17 mouse cellular contexts compared by ENCODE assay signal in genomic region chr15:91735216-91735922, GRCm38 (mm10).
A peak's percentile ranks its signal among the peaks of the same experiment; 100 is the strongest.
DNase-seq lines count a peak whose midpoint lies in the region; ATAC-seq and TF ChIP-seq lines count a peak whose summit lies in the region.
"Had no signal": no experiment of that assay in that cellular context is flagged by ENCODE, and none has a peak within 500 bp of the region (broad histone marks: within the 10 kb centered on the region; RNA-seq: fewer than 3 reads in every experiment).

No protein-coding gene starts in this region.

- DNase-seq in heart, postnatal 14 days = no peak
- DNase-seq in hindbrain, embryonic 11.5 days (ENCODE audit: low spot score) = peak; percentile 15
- peak; percentile 90 for DNase-seq in R1 (ENCODE audit: low read depth, low spot score)
- peak; percentile 16 for DNase-seq in hindbrain, postnatal 0 days (ENCODE audit: low spot score)
- no peak for DNase-seq in cerebellum, postnatal 4 days (ENCODE audit: low spot score in 2 of 2)
- DNase-seq in lung, postnatal 10 days = no peak
- DNase-seq: cerebellum, adult 9-10 months; gastrocnemius, postnatal 25 days; kidney, adult 9 months; lung, postnatal 36 days; right cerebral cortex, adult 18-20 months had no signal

- no peak for TF ChIP-seq CTCF in hindbrain, postnatal 0 days (IDR thresholded peaks at IDR 0.05; ENCODE audit: low read depth)

- no peaks in the 10 kb centered on the region for H3K4me1 ChIP-seq in heart, embryonic 11.5 days (ENCODE audit: control insufficient read depth, insufficient read depth, low read length)
- no peaks in the 10 kb centered on the region for H3K4me1 ChIP-seq in hindbrain, embryonic 11.5 days (replicated peaks; ENCODE audit: control insufficient read depth, insufficient read depth, low read length)
- no peaks in the 10 kb centered on the region for H3K4me1 ChIP-seq in hindbrain, embryonic 12.5 days
- H3K4me1 ChIP-seq in hindbrain, postnatal 0 days (ENCODE audit: insufficient read depth, low read length) = no peaks in the 10 kb centered on the region
- H3K4me1 ChIP-seq: forebrain, embryonic 13.5 days; limb, embryonic 15.5 days; midbrain, embryonic 10.5 days had no signal

- H3K9ac ChIP-seq in heart, embryonic 11.5 days (ENCODE audit: low read depth, low read length) = no peak overlapping the region
- no peak overlapping the region for H3K9ac ChIP-seq in hindbrain, embryonic 11.5 days (ENCODE audit: low read depth, low read length)
- no peak overlapping the region for H3K9ac ChIP-seq in hindbrain, embryonic 12.5 days
- no peak overlapping the region for H3K9ac ChIP-seq in hindbrain, postnatal 0 days (replicated peaks; ENCODE audit: low read length)
- H3K9ac ChIP-seq: forebrain, embryonic 13.5 days; limb, embryonic 15.5 days had no signal

- H3K27ac ChIP-seq in heart, embryonic 11.5 days (ENCODE audit: low read depth, low read length) = no peak overlapping the region
- no peak overlapping the region for H3K27ac ChIP-seq in hindbrain, embryonic 11.5 days (ENCODE audit: low read depth, low read length)
- H3K27ac ChIP-seq in hindbrain, embryonic 12.5 days = no peak overlapping the region
- H3K27ac ChIP-seq in hindbrain, postnatal 0 days = no peak overlapping the region
- H3K27ac ChIP-seq: forebrain, embryonic 13.5 days; limb, embryonic 15.5 days; midbrain, embryonic 10.5 days had no signal

- H3K27me3 ChIP-seq in heart, embryonic 11.5 days (ENCODE audit: control insufficient read depth, insufficient read depth, low read length) = no peaks in the 10 kb centered on the region
- no peaks in the 10 kb centered on the region for H3K27me3 ChIP-seq in hindbrain, embryonic 11.5 days (ENCODE audit: control insufficient read depth, insufficient read depth, low read length)
- H3K27me3 ChIP-seq in hindbrain, embryonic 12.5 days = no peaks in the 10 kb centered on the region
- no peaks in the 10 kb centered on the region for H3K27me3 ChIP-seq in hindbrain, postnatal 0 days (ENCODE audit: insufficient read depth, low read length)
- H3K27me3 ChIP-seq: forebrain, embryonic 13.5 days; limb, embryonic 15.5 days; Patski had no signal

- 56% methylated on average over 14 of the region's 14 CpGs for WGBS in heart, embryonic 11.5 days (ENCODE audit: insufficient replicate concordance)
- WGBS in hindbrain, embryonic 11.5 days = 52% methylated on average over 14 of the region's 14 CpGs
- 58% methylated on average over 14 of the region's 14 CpGs for WGBS in hindbrain, embryonic 12.5 days
- 61% methylated on average over 14 of the region's 14 CpGs for WGBS in hindbrain, postnatal 0 days

- peak overlapping the region; percentile 5; the same call in 1 of the 2 replicates for H3K4me2 ChIP-seq in heart, embryonic 11.5 days
- H3K4me2 ChIP-seq in hindbrain, embryonic 11.5 days (replicated peaks; ENCODE audit: low read depth, low read length) = no peak overlapping the region; the same call in 1 of the 2 replicates
- H3K4me2 ChIP-seq in hindbrain, embryonic 12.5 days (replicated peaks) = no peak overlapping the region
- H3K4me2 ChIP-seq in hindbrain, postnatal 0 days (ENCODE audit: low read depth, low read length) = no peak overlapping the region
- H3K4me2 ChIP-seq: forebrain, embryonic 13.5 days; limb, embryonic 15.5 days had no signal

- H3K9me3 ChIP-seq in heart, embryonic 11.5 days (replicated peaks; ENCODE audit: control insufficient read depth, low read length) = no peaks in the 10 kb centered on the region
- no peaks in the 10 kb centered on the region for H3K9me3 ChIP-seq in hindbrain, embryonic 11.5 days (ENCODE audit: control insufficient read depth, low read length)
- H3K9me3 ChIP-seq in hindbrain, embryonic 12.5 days (replicated peaks) = no peaks in the 10 kb centered on the region
- no peaks in the 10 kb centered on the region for H3K9me3 ChIP-seq in hindbrain, postnatal 0 days (ENCODE audit: low read length)
- H3K9me3 ChIP-seq: forebrain, embryonic 13.5 days; limb, embryonic 15.5 days; midbrain, embryonic 10.5 days had no signal

- 0 out of 2 replicates have a peak, but pooled peaks have one; percentile 39 for ATAC-seq in heart, embryonic 11.5 days (replicated peaks; ENCODE audit: insufficient number of reproducible peaks, low FRiP score, low TSS enrichment)
- 0 out of 2 replicates have a peak, but pooled peaks have one; percentile 47 for ATAC-seq in hindbrain, embryonic 11.5 days (ENCODE audit: low FRiP score)
- ATAC-seq in hindbrain, embryonic 12.5 days (ENCODE audit: low FRiP score) = no peak
- ATAC-seq in hindbrain, postnatal 0 days = no peak
- ATAC-seq: forebrain, embryonic 13.5 days; Patski had no signal

- intact Hi-C loops in heart, postnatal 14 days (cut with DNase I) = no loop called here

- H3K4me3 ChIP-seq in heart, embryonic 11.5 days (ENCODE audit: low read depth, low read length) = no peak overlapping the region
- H3K4me3 ChIP-seq in hindbrain, embryonic 11.5 days (ENCODE audit: low read depth, low read length) = no peak overlapping the region
- H3K4me3 ChIP-seq in hindbrain, embryonic 12.5 days = no peak overlapping the region
- H3K4me3 ChIP-seq in hindbrain, postnatal 0 days (ENCODE audit: low read length) = no peak overlapping the region
- H3K4me3 ChIP-seq: forebrain, embryonic 13.5 days; limb, embryonic 15.5 days; midbrain, embryonic 10.5 days had no signal

- H3K36me3 ChIP-seq in heart, embryonic 11.5 days (ENCODE audit: control insufficient read depth, insufficient read depth, low read length) = 0 out of 2 replicates have a peak, but pooled peaks cover 2% of the 10 kb centered on the region
- no peaks in the 10 kb centered on the region for H3K36me3 ChIP-seq in hindbrain, embryonic 11.5 days (ENCODE audit: control insufficient read depth, insufficient read depth, low read length)
- H3K36me3 ChIP-seq in hindbrain, embryonic 12.5 days = no peaks in the 10 kb centered on the region
- no peaks in the 10 kb centered on the region; the same call in 1 of the 2 replicates for H3K36me3 ChIP-seq in hindbrain, postnatal 0 days (ENCODE audit: insufficient read depth, low read length)
- H3K36me3 ChIP-seq: midbrain, embryonic 10.5 days had no signal

Comparison
In these comparisons a context has a peak if more than half of its experiments do, and no peak if none do; other contexts are left out.
1. ATAC-seq: peak in heart, embryonic 11.5 days (single experiment) and hindbrain, embryonic 11.5 days (single experiment); none in hindbrain, embryonic 12.5 days (single experiment) and hindbrain, postnatal 0 days (single experiment).
2. DNase-seq: peak in hindbrain, embryonic 11.5 days (single experiment), R1 (single experiment) and hindbrain, postnatal 0 days (single experiment); none in heart, postnatal 14 days (0 of 2), cerebellum, postnatal 4 days (0 of 2) and lung, postnatal 10 days (single experiment).